Mouse (Mus musculus): ENCODE results near the gene Chsy1.
"Not testable (repeated sequence)": the region's sequence is repeated elsewhere in the genome, so short reads cannot be mapped to it uniquely, and the experiment has no call there.

Chsy1 gene

DNA sequence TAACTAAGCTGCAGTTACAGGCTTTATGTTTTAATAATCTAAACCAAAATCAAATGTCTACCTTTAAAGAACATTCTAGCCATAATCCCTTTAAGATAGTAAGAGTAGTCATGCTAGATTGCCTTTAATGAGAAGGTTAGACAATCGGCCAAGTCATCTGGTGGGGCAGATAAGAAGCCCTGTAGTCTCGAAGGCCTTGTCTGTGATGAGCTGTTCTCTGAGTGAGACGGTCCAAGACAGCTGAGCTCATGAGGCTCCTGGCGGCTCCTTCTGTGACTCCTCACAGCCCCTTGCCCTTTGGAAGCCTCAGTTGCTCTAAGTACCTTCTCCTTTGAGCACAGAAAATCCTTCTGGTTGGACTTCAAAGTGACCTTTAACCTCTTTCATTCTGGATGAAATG lies 67.6 kb downstream of the Chsy1 start:
- DNase-seq (ENCODE audit: low spot score), result no peak

GRCm38 (mm10) chr7:66178101-66178500 lies 68.8 kb downstream of the Chsy1 start:
- DNase-seq (ENCODE audit: low spot score), result no peak

GRCm38 (mm10) chr7:66179120-66179581 lies 69.8 kb downstream of the Chsy1 start:
- no peak for DNase-seq (ENCODE audit: low spot score)

- DNase-seq (ENCODE audit: low spot score), result no peak
These were observed 70.4 kb downstream of the Chsy1 start for GRCm38 (mm10) chr7:66179711-66180110.

DNA sequence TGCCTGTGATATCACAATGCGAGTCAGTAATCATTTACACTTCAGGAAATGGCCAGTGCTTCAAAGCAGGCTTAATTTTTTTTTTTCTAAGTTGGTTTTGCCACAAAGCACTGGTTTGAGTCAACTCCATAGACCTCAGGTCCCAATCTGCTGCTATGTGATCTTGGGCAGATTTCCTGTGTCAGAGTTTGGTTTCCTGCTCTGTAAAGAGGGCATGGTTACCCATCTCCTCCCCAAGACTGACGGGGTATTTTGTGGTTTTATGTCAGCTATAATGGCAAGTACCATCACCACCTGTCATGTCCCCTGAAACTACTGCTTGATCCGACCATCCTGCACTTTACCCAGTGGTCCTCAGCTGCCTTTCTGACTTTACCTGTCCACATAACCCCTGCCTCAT lies 70.9 kb downstream of the Chsy1 start:
- DNase-seq (ENCODE audit: low spot score), result no peak

- no peak for DNase-seq (ENCODE audit: low spot score)
These were observed 71.5 kb downstream of the Chsy1 start for GRCm38 (mm10) chr7:66180711-66181365.

DNA sequence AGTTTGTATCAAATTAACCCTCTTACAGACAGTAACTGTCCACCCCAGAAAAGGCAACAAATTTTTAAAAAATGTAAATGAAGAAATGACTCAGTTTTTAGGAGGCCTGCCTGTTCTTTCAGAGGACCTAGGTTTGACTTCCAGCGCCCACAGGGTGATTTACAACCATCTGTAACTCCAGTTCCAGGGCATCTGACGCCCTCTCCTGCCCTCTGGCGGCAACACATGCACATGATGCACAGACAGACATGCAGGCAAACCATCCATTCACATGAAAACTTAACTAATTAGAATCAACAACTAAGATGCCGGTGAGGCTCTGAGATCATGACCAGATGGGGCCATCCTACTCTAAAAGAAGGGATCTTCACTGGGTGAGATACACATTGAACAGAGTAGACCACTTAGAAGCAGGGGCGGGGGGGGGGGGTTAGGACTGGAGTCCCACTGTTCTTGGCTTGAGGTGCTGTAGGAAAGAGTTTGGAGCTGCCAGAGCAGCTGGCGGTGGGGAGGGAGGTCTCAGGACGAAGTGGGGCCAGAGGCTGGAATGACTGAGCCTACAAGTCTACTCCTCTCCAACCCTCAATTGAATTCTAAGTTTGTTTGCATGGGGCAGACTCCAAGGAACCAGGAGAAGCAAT lies 72.9 kb downstream of the Chsy1 start:
- no peak for DNase-seq (ENCODE audit: low spot score)

DNA sequence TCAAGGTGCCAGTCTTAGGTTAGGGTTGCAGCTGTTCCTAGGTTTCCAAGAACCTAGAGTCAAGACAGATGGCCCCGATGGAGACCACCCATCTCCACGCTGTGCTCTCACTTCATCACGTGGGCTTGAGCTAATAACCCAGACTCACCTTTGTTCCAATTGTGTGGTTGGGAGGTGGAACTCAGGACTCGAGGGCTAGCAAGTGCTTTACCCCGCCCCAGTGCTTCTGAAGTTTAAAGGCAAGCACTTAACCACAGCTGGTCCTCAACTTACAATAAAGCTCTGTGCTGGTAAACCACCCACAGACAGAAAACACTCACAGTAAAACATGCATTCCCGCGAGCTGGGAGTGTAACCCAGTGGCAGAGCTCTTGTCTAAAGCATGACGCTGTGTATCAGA lies 74.1 kb downstream of the Chsy1 start:
- no peak for DNase-seq (ENCODE audit: low spot score)

DNA sequence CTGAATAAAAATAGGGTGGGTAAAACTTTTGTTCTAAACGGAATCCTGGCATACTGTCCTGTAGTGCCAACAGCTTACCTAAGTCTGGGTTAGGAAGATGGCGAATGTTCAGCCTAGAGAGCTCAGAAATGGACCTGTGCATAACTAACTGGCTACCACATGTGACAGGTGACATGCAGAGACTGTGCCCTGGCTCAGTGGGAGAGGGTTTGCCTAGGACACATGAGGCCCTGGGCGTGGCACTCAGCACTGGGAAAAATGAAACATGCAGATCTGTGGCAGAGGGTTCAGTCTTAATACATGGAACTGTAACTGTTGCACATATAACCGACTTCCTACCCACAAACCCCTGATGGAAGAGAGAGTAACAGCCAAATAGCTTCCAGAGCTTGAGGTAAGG lies 74.7 kb downstream of the Chsy1 start:
- no peak for DNase-seq (ENCODE audit: low spot score)

DNA sequence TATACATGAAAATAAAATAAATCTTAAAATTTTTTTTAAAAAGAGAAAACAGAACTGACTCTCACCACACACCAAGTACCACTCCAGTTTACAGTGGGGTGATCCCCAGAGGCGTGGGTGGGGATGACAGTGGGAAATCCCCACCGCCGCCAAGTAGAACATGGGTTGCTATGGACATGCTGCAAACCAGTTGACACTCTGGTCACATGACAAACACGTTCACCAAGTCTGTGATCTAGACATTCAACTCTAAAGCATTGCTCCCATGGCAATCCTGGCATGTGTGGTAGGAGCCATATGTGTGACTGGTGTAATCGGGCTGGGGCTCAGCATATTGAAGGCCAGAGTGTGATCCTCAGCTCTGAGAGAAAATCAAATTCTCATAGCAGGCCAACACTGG lies 76.1 kb downstream of the Chsy1 start:
- no peak for DNase-seq (ENCODE audit: low spot score)

DNA sequence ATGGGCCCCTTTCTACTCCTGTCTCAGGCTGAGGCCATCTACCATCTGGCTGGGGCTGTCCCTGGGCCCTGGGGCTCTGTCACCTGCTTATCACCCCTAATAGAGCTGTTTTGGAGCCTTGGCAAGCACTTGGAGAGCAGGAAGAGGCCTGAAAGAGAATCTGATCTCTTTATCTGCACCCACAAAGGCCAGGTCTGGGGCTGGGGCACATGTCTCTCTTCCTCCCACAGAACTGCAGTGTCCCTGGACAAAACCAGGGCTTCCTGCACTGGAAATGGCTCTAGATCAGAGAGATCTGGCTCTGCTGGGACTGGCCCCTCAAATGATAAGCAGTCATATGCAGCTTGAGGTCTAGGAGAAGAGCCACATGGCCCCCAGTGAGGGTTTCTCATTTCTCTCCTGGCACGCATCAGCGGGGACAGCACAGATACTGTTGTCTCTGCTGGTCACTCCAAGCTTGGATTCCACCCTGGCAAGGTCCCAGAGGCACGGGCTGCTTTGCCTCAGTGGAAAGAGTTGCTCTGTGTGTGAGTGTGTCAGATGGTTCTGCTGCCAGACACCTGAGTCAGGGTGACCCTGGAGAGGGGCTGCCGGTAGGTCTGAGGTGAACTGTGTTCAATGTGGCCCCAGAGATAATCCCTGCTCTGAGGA lies 78.4 kb downstream of the Chsy1 start:
- no peak for DNase-seq (ENCODE audit: low spot score)

DNA sequence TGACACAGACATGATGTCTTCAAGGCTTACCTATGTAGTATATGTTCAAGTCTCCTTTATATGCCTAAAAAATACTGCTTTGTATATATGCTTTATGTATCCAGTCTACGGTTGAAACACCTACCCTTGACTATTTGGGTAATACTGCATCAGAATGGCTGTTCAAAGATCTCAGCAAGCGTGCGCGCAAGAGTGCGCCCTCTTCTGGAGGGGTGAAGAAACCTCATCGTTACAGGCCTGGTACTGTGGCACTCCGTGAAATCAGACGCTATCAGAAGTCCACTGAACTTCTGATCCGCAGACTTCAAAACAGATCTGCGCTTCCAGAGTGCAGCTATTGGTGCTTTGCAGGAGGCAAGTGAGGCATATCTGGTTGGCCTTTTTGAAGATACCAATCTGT lies 81.1 kb downstream of the Chsy1 start:
- not testable (repeated sequence) for DNase-seq (ENCODE audit: low spot score)

GRCm38 (mm10) chr7:66194511-66194910 lies 85.2 kb downstream of the Chsy1 start:
- DNase-seq (ENCODE audit: low spot score), result no peak

DNA sequence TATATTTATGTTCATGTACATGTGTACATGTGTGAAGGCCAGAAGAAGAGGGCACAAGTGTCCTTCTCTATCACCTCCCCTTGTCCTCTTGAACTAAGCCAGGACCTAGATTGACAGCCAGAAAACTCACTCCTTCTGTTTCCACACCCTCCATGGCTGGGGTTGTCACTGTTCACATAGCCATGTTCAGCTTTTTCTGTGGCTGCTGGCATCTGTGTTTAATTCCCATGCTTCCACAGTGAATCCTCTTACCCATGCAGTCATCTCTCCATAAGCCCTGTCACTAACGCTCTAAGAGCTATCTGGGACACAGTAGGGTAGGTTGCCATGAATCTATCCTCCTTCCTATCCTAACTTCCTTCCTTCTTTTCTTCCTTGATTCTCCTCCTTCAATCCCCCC lies 86.6 kb downstream of the Chsy1 start:
- no peak for DNase-seq (ENCODE audit: low spot score)

- DNase-seq (ENCODE audit: low spot score), result no peak
These were observed 87.5 kb downstream of the Chsy1 start for GRCm38 (mm10) chr7:66196609-66197445.

- DNase-seq (ENCODE audit: low spot score), result no peak
These were observed 89.1 kb downstream of the Chsy1 start for GRCm38 (mm10) chr7:66198416-66198815.

GRCm38 (mm10) chr7:66199391-66199831 lies 90.1 kb downstream of the Chsy1 start:
- no peak for DNase-seq (ENCODE audit: low spot score)

GRCm38 (mm10) chr7:66200383-66200782 lies 91.1 kb downstream of the Chsy1 start:
- DNase-seq (ENCODE audit: low spot score), result no peak

- no peak for DNase-seq (ENCODE audit: low spot score)
These were observed 91.6 kb downstream of the Chsy1 start for GRCm38 (mm10) chr7:66200791-66201450.

DNA sequence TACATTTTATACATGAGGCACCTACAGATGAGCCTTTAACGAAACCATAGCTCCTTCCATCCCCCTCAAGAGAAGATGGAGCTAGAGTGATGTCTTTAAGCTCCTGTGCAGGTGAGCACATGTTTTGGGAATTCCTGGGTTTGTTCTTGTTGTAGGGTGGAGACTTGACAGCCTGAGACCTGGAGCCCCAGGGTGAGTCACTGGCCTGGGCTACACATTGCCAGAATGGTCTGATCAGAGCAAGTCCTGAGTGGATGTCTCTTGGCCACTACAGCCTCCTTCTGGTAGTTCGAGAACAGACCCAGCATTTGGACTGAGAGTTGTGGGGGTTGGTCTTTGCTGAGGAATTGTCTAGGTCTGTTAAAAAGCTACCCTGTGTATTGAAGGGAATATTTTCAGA lies 92.3 kb downstream of the Chsy1 start:
- no peak for DNase-seq (ENCODE audit: low spot score)

DNA sequence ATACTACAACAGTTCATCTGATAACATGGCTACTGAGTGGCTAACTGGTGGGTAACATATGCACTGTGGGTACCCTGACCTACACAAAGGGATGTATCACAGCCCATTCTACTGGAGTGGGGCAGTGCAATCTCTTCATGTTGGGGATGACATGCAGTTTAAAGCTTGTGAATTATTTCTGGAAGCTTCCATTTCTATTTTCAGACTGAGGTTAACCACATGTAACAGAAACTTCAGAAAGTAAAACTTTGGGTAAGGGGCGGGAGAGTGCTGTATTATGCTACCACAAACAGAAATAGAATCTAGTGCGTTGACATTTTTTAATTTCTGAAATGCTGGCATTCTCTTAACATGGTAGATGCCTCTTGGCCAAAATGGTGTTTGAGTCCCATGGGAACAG lies 100.6 kb downstream of the Chsy1 start:
- DNase-seq (ENCODE audit: low spot score), result no peak

GRCm38 (mm10) chr7:66212887-66213286 lies 103.6 kb downstream of the Chsy1 start:
- DNase-seq (ENCODE audit: low spot score), result no peak
